Mouse (Mus musculus): ENCODE data around the gene Polr2l. TPM values are rescaled to one million over a fixed set of nuclear protein-coding genes. Genes with fewer than 3 reads are reported as not detected.
"Not testable (repeated sequence)": the region's sequence is repeated elsewhere in the genome, so short reads cannot be mapped to it uniquely, and the experiment has no call there.

Polr2l gene
- total RNA-seq, 2 experiments from 2014 or later, result 40.8 to 45.7 TPM

GRCm38 (mm10) chr7:141457986-141458660, 16.8 kb downstream of the Polr2l start:
- intact Hi-C loops (cut with DNase I), result loop anchor here (5.0 kb wide), 1 partner anchor 46 kb away; the partner anchor contains the start of gene Gatd1
- no peak for DNase-seq (ENCODE audit: low spot score in 2 of 2)

GRCm38 (mm10) chr7:141457236-141457635, 17.7 kb downstream of the Polr2l start:
- DNase-seq (ENCODE audit: low spot score in 2 of 2), result no peak
- intact Hi-C loops (cut with DNase I), result loop anchor here (5.0 kb wide), 1 partner anchor 45 kb away; the partner anchor contains the start of gene Gatd1

- no peak for DNase-seq (ENCODE audit: low spot score in 2 of 2)
- intact Hi-C loops (cut with DNase I), result loop anchor here (5.0 kb wide), 1 partner anchor 44 kb away; the partner anchor contains the start of gene Gatd1
These were observed 18.2 kb downstream of the Polr2l start for GRCm38 (mm10) chr7:141456739-141457138.

- no peak for DNase-seq (ENCODE audit: low spot score in 2 of 2)
- intact Hi-C loops (cut with DNase I), result loop anchor here (5.0 kb wide), 1 partner anchor 43 kb away; the partner anchor contains the start of gene Gatd1
These were observed 19.2 kb downstream of the Polr2l start for GRCm38 (mm10) chr7:141455610-141456314.

- intact Hi-C loops (cut with DNase I), result loop anchor here (5.0 kb wide), 1 partner anchor 43 kb away; the partner anchor contains the start of gene Gatd1
These were observed 19.9 kb downstream of the Polr2l start, which contains the start of gene Pnpla2 for GRCm38 (mm10) chr7:141454967-141455551. Gene Pnpla2 (plus strand): TSS chr7:141455198.

GRCm38 (mm10) chr7:141453636-141454035, 21.3 kb downstream of the Polr2l start:
- intact Hi-C loops (cut with DNase I), result no loop called here
- DNase-seq (ENCODE audit: low spot score in 2 of 2), result no peak

More at GRCm38 (mm10) chr7:141454967-141455551, 19.9 kb downstream of the Polr2l start, which contains the start of gene Pnpla2:
- DNase-seq (ENCODE audit: low spot score in 2 of 2), result peak; percentile 91 to 92

GRCm38 (mm10) chr7:141451928-141452327, 23.0 kb downstream of the Polr2l start:
- intact Hi-C loops (cut with DNase I), result no loop called here
- no peak for DNase-seq (ENCODE audit: low spot score in 2 of 2)

- peak; percentile 97 to 98 for DNase-seq (ENCODE audit: low spot score in 2 of 2)
- intact Hi-C loops (cut with DNase I), result loop anchor here (1.0 kb wide), 1 partner anchor 10 kb away; the partner anchor contains the start of gene Slc25a22
These were observed 27.6 kb downstream of the Polr2l start, which contains the start of gene Rplp2 for GRCm38 (mm10) chr7:141447110-141447991. Gene Rplp2 (plus strand): TSS chr7:141447370.

GRCm38 (mm10) chr7:141446374-141446773, 28.6 kb downstream of the Polr2l start:
- DNase-seq (ENCODE audit: low spot score in 2 of 2); intact Hi-C loops (cut with DNase I): not testable (repeated sequence)

- no peak for DNase-seq (ENCODE audit: low spot score in 2 of 2)
- intact Hi-C loops (cut with DNase I), result no loop called here
These were observed 31.1 kb downstream of the Polr2l start, which contains the start of gene Pidd1 for GRCm38 (mm10) chr7:141443828-141444237. Gene Pidd1 (minus strand): TSS chr7:141444025.

- intact Hi-C loops (cut with DNase I), result no loop called here
- DNase-seq (ENCODE audit: low spot score in 2 of 2), result no peak
These were observed 31.7 kb downstream of the Polr2l start for GRCm38 (mm10) chr7:141443081-141443821.

GRCm38 (mm10) chr7:141442199-141442598, 32.7 kb downstream of the Polr2l start:
- no peak for DNase-seq (ENCODE audit: low spot score in 2 of 2)
- intact Hi-C loops (cut with DNase I), result no loop called here

GRCm38 (mm10) chr7:141441460-141441859, 33.5 kb downstream of the Polr2l start:
- intact Hi-C loops (cut with DNase I), result no loop called here
- DNase-seq (ENCODE audit: low spot score in 2 of 2), result no peak

- peak in 1 of 2 experiments; percentile 58 for DNase-seq (ENCODE audit: low spot score in 2 of 2)
- intact Hi-C loops (cut with DNase I), result no loop called here
These were observed 34.3 kb downstream of the Polr2l start for GRCm38 (mm10) chr7:141440613-141441012.

- DNase-seq (ENCODE audit: low spot score in 2 of 2), result no peak
- intact Hi-C loops (cut with DNase I), result no loop called here
These were observed 35.1 kb downstream of the Polr2l start for GRCm38 (mm10) chr7:141439811-141440210.

- intact Hi-C loops (cut with DNase I), result no loop called here
- DNase-seq (ENCODE audit: low spot score in 2 of 2), result no peak
These were observed 35.7 kb downstream of the Polr2l start for GRCm38 (mm10) chr7:141439140-141439679.

- intact Hi-C loops (cut with DNase I), result no loop called here
- no peak for DNase-seq (ENCODE audit: low spot score in 2 of 2)
These were observed 36.5 kb downstream of the Polr2l start for GRCm38 (mm10) chr7:141438201-141438968.
